Mouse (Mus musculus): ENCODE results near the gene Rhno1. TPM values are rescaled to one million over a fixed set of nuclear protein-coding genes. Genes with fewer than 3 reads are reported as not detected.
A peak's percentile ranks its signal among the peaks of the same experiment; 100 is the strongest.
"Not testable (repeated sequence)": the region's sequence is repeated elsewhere in the genome, so short reads cannot be mapped to it uniquely, and the experiment has no call there.

The Rhno1 gene
- 10 to 100 TPM; 17.8 TPM for total RNA-seq (2021)

DNA sequence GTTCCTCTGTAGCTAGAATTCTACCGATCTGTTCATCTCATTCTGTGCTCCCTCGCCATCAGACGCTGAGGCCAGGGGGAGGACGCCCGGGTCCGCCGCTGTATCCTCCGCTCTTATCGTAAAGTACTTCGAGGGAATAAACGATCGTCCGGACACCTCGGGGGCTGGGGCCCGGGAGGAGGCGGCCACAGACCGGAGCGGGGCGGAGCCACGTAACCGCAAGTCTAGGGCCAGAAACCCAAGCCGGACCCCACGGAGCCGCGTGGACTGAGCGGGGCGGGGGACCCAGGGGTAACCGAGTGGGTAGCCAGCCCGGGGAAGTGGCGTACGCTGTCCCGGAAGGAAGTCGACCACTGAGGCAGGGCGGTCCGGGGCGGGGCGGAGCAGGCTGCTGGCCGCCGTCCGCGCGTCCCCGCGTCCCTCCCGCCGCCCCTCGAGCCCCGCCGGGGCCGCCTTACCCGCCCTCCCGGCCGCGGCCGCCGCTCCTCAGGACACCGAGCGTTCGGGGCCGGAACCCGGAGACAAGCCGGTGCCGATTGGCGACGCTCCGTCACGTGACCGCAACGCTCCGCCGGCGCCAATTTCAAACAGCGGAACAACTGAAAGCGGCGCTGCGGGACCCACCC lies at the start of gene Rhno1, which contains the start of gene Foxm1:
Rhno1 (minus strand) TSS at position 531 of the 626 bp plus-strand sequence.
Foxm1 (plus strand) TSS at position 587 of the 626 bp plus-strand sequence.
- peak; percentile 81 to 83 for DNase-seq (ENCODE audit: low spot score in 2 of 2)
- intact Hi-C loops (cut with DNase I), result loop anchor here (5.0 kb wide), 1 partner anchor 125 kb away; no protein-coding TSS in a partner anchor

DNA sequence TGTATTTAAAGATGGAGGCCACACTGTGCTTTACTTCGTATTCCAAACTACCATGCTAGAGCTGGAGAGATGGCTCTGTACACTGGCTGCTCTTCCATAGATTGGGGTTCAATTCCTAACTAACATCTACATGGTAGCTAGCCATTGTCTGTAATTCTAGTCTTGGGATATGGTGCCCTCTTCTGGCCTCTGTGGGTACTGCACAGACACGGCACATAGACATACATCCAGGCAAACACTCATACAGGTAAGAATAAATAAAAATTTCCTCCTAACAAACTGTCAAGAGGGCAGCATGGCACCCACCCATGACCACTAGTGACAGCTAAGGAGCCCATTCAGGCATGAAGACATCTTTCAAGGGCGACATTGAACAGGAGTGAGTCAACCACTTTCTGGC lies 48.4 kb upstream of the Rhno1 start:
- DNase-seq (ENCODE audit: low spot score in 2 of 2), result peak; percentile 78 to 79
- intact Hi-C loops (cut with DNase I), result loop anchor here (5.0 kb wide), 1 partner anchor 94 kb away; no protein-coding TSS in a partner anchor

DNA sequence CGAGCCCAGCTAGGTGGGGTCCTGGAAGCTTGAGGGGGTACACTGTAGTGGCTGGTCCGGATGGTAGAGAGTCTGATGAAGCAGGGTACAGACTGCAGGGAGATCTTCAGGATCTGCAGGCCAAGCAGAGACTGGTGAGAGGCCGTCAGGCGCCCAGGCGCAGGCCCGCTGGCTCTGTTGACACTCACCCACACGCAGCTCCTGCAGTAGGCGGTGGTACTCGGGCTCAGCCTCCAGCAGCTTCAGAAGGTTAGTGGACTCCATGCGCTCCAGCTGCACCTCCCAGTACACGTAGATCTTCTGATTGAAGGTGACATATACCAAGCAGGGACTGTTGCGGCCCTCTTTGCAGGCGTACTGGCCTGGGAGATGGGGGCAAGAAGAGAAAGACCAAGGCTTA lies 47.6 kb upstream of the Rhno1 start:
- no peak for DNase-seq (ENCODE audit: low spot score in 2 of 2)
- intact Hi-C loops (cut with DNase I), result loop anchor here (5.0 kb wide), 1 partner anchor 93 kb away; no protein-coding TSS in a partner anchor

DNA sequence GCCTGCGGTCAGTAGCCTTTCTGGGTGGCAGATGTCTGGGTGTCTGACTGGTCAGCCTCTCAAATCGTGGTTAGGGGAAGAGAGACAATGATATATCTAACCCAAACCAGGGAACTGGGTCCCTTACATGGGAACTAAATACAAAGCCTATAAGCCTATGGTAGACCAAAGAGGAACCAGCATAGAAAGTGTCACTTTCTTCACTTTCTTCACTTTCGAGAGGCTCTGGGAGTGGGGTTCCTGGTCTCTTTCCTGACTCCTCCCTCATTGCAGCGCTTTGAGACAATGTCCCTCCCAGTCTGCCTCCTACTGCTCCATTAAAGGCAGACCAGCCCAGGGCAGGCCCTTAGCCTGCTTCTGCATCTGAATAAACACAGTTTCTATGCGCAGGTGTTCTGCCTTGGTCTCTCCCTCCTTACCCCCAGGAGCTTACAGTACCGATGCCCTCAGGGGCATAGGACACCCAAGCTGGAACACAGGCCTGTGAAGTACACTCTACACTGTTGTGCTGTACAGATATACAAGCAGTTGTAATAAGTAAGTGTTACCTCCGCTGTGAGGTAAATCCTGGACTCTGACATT lies 45.9 kb upstream of the Rhno1 start:
- intact Hi-C loops (cut with DNase I), result no loop called here
- DNase-seq (ENCODE audit: low spot score in 2 of 2), result no peak

DNA sequence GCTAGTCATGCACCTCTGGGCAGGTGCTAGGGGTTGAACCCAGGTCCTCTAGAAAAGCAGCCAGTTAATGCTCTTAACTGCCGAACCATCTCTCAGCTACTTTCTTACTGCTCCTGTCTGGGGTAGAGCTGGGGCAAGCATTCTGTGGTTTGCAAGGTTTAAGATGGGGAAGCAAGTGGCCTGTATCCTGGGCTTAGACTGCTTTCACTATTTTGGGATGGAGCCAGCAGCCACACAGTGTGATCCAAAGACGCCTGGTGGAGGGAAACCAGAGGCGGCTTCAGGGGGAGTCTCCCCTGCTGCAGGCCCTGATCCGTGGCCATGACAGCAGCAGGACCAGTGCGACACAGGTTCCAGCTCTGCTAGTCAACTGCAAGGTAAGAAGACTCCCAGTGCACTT lies 42.0 kb upstream of the Rhno1 start:
- intact Hi-C loops (cut with DNase I), result no loop called here

DNA sequence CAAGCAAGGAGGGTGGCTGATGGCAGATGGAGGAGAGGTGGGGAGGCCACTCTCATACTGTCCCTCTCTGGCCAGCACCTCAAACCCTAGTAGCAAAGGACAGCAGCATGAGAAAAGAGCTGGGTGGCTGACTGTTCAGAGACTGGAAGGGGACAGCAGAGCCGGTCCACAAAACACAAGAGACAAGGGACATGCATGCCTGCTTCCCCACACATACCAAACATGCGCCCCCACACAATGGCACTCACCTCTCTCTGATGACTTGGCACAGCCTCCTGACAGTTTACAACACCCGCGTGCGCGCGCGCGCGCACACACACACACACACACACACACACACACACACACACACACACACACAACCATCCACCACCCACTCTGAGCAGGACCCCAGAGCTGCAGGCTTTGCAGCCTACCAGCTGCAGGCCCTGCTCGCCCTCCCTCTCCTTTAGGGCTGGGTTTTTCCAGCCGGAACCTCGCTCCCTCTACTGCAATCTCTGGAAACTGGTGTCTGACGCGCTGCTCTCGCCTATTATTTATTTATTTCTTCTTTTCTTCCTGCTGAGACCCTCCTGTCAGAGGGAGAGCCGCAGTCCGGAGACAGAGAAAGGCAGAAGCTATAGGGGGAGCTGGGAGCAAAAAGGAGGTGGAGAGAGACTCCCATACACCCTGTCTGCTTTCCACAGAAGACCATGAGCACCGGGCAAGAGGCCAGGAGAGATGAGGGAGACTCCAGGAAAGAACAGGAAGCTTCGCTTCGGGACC lies 36.9 kb upstream of the Rhno1 start:
- peak in 1 of 2 experiments; percentile 48 for DNase-seq (ENCODE audit: low spot score in 2 of 2)
- intact Hi-C loops (cut with DNase I), result no loop called here

More for the DNA sequence above, 42.0 kb upstream of the Rhno1 start:
- DNase-seq (ENCODE audit: low spot score in 2 of 2), result no peak

DNA sequence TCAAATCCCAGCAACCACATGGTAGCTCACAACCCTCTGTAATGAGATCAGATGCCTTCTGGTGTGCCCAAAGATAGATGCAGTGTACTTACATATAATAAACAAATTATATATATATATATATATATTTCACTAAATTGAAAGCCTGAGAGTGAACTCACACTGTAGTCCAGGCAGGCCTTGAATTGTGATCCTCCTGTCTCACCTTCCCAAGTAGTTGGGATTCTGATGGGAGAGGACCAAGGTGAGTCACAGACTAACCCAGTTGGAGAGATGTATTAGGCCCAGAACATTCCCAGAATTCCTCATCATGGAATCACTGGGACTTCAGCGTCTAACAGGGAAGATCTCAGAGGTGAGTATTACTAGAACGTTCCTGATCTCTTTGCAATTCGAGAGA lies 36.3 kb upstream of the Rhno1 start, which contains the start of gene Nrip2:
Nrip2 (plus strand) TSS at position 301 of the 400 bp plus-strand sequence.
- no peak for DNase-seq (ENCODE audit: low spot score in 2 of 2)
- intact Hi-C loops (cut with DNase I), result no loop called here

DNA sequence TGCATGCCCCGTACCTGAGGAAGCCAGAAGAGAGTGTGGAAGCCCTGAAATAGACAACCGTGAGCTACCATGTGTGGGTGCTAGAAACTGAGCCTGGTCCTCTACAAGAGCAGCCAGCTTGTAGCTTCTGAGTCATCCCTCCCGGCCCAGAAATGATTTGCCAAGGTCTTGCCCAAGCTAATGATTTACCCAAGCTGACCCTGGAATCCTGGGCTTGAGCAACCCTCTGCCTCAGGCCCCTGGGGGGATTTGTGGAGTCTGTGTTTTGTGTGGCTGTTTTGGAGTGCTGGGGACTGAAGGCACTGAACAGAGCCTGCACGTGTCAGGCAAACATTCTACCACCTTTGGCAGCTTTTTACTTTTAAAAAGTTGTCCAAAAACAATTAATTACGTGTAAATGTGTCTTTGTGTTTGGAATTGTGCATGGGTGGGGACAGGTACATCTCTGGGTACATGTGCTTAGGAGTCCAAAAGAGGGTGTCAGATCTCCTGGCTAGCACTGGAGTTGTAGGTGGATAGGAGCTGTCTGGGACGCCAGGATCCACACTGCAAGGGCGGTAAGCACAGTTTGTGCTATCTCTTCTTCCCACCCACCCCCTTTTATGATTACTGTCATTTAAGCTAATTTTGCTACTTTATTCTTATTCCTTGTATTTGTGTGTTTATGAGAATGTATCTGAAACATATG lies 35.0 kb upstream of the Rhno1 start:
- intact Hi-C loops (cut with DNase I), result no loop called here
- DNase-seq (ENCODE audit: low spot score in 2 of 2), result no peak

DNA sequence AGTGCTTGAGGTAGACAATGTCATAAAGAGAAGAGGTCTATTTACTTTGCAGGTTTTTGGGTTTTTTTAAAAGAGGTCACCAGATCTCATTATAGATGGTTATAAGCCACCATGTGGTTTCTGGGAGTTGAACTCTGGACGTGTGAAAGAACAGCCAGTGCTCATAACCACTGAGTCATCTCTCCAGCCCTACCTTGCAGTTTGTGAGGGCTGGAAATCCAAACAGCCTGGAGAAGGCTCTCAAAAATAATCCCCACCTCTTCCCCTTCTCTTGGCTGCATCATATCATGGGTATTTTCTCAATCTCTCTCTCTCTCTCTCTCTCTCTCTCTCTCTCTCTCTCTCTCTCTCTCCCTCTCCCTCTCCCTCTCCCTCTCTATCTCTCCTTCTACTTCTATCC lies 28.0 kb upstream of the Rhno1 start:
- intact Hi-C loops (cut with DNase I), result no loop called here
- DNase-seq (ENCODE audit: low spot score in 2 of 2), result no peak

DNA sequence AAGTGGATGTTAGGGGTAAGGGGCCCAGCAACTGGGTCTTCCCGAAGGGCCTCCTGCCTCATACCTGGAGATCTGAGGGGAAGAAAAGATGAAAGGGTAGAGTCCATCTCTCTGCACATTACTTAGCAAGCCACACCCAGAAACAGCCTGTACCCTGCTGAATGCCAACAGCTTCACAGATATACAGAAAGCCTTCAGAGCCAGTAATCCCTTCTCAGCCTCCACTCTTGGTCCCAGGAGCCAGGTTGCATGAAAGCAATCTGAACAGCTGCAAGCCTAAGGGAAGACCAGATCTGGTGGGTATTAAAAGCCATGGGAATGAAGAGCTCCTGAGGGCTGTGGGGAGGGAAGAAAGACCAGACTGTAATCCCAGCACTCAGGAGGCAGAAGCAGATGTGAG lies 26.5 kb upstream of the Rhno1 start:
- intact Hi-C loops (cut with DNase I), result no loop called here
- DNase-seq (ENCODE audit: low spot score in 2 of 2), result no peak

DNA sequence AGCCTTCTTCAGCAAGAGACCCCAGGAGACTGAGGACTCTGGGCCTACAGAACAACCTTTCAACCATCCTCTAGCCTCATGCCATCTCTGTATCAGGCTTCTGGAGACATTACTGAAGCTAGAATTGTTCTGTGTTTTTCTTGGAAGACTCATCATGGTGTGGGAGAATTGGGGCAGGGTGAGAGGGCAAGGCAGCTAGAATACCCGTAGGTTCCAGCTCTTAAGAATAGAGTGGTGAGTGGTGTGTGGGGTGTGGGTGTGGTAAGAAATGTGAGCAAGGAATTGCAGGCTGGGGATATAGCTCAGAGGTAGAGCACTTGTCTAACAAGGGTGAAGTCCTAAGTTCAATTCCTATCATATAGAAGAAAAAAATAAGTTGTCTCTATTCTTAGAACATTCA lies 22.3 kb upstream of the Rhno1 start:
- intact Hi-C loops (cut with DNase I), result no loop called here
- DNase-seq (ENCODE audit: low spot score in 2 of 2), result no peak

DNA sequence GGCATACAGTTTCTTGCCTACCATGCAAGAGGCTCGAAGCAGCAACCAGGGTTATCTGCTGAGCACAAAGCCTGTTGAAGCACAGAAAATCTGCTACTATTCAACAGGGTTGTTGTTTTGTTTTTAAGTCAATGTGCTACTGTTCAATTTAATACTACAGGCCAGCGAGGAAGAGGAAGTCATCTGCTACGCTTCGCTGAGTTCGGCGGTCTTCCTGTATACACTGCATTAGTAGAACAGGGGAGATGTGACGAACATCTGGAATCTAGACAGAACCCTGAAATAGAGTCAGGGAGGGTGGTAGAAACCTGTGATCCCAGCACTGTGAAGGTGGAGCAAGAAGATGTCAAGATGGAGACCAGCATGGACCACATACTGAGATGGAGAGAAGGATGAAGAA lies 21.0 kb upstream of the Rhno1 start:
- DNase-seq (ENCODE audit: low spot score in 2 of 2), result no peak
- intact Hi-C loops (cut with DNase I), result no loop called here

DNA sequence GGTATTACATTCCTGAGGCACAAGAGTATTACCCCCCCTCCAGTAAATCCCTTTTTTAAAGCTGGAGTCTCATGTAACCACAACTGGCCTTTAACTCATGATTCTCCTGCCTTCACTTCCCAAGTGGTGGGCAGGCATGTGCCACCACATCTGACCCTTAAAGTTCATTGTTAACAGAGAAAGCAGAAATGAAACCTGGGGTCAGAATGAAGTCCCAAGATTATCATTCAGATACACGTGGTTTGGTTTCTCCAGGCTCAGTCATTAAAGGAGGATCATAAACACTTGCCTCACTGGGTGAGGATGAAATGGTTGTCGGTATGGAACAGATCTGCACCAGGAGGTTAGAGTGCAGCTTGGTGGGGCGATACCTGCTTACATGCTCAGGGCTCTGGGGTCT lies 18.5 kb upstream of the Rhno1 start:
- DNase-seq (ENCODE audit: low spot score in 2 of 2), result no peak
- intact Hi-C loops (cut with DNase I), result no loop called here

DNA sequence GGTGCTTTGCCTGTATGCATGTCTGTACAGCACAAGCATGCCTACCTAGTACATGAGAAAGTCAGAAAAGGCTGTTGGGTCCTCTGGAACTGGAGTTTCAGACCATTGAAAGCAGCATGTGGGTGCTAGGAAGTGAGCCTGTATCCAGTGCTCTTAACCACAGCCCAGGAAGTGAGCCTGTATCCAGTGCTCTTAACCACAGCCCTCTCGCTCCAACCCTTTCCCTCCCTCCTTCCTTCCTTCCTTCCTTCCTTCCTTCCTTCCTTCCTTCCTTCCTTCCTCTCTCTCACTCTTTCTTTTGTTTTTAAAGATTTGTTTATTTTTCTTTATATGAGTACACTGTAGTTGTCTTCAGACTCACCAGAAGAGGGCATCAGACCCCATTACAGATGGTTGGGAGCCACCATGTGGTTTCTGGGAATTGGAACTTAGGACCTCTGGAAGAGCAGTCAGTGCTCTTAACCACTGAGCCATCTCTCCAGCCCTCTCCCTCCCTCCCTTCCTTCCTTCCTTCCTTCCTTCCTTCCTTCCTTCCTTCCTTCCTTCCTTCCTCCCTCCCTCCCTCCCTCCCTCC lies 18.0 kb upstream of the Rhno1 start:
- intact Hi-C loops (cut with DNase I); DNase-seq (ENCODE audit: low spot score in 2 of 2): not testable (repeated sequence)

DNA sequence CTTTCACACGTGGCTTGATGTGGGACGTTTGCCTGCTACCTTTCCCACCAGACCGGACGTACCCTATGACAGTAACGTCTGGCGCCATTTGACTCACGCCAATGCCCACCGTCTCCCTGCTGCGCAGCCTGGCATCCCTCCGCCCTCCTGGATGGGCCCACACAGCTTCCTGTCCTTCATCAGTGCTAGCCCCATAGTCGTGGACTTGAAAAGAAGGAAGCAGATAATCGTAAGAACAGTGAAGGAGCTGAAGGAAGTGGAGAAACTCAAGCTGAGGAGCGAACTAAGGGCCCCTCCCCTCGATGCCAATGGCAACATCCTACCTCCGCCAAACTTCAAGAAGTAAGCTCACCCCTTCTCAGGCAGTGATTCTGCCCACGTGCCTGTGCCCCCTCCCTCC lies 16.9 kb upstream of the Rhno1 start:
- DNase-seq (ENCODE audit: low spot score in 2 of 2), result no peak
- intact Hi-C loops (cut with DNase I), result no loop called here

DNA sequence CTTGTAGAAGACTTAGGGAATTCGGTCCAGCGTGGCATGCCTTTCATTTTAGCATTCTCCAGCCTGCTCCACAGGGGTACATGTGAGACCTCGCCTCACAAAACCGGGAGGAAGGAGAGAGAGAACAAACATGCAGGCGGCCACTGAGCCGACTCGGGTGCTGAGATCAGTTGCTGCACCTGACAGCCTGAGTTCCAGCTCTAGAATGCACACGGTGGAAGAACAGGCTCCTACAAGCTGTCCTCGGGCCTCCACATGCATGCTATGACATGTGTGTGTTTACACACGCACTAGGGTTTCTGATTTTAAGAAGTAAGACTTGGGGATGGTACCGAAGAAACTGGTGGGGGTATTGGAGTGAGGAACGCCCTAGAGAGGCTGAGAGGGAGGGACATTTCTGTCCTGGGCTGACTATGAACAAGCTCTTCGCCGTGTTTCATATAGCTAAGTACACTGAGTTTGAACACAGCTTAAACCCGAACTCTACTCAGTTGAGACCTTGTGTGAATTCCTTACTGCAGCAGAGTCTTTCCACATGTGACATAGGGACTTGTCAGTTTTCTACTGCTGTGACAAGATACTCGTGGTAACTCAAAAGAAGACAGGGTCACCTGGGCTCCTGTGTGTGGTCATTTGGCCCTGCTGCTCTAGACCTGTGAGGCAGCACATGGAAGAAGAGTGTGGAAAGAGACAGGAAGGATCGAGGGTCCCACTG lies 13.8 kb upstream of the Rhno1 start:
- intact Hi-C loops (cut with DNase I), result no loop called here
- no peak for DNase-seq (ENCODE audit: low spot score in 2 of 2)

DNA sequence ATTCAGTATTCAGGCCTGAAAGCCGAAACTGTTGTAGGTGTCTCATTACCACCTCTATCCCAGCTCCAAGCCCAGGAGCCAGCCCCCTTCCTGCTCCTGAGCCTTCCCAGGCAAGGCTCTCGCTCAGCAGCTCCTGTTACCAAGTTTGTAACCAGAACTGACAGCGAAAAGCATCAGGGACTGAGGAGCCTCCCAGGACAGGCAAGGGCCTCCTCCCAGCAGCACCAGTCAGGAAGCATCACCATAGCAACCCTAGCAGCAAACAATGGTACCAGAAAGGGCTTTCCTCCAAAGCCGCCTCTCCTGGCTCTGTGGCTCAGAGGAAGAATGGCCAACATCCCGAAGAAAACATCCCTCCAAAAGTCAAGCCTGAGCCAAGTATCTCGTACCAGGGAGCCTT lies 12.5 kb upstream of the Rhno1 start, which contains the start of the genes Tex52 and Gm44596:
Tex52 (plus strand) TSS at position 265 of the 400 bp plus-strand sequence.
Gm44596 (plus strand) TSS at position 312 of the 400 bp plus-strand sequence.
- DNase-seq (ENCODE audit: low spot score in 2 of 2), result peak; percentile 30 to 41
- intact Hi-C loops (cut with DNase I), result no loop called here

DNA sequence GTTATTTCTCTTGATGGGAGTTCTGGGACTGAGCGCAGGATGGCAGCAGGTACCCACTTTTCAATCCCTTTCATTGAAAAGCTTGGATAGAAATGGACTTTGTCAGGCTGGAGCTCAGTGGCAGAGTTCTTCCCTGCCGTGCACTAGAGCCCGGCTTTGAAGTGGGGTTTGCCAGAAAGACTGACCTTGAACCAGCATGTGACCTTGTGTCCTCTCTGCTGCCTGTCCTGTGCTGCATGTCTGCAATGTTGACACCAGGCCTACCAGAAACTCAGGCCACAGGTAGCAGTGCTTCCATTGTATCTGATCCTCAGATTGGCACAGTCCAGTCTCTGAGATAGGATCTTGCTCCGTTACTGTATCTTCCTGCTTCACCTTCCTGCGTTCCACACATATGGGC lies 7.3 kb upstream of the Rhno1 start:
- DNase-seq (ENCODE audit: low spot score in 2 of 2), result no peak
- intact Hi-C loops (cut with DNase I), result no loop called here

DNA sequence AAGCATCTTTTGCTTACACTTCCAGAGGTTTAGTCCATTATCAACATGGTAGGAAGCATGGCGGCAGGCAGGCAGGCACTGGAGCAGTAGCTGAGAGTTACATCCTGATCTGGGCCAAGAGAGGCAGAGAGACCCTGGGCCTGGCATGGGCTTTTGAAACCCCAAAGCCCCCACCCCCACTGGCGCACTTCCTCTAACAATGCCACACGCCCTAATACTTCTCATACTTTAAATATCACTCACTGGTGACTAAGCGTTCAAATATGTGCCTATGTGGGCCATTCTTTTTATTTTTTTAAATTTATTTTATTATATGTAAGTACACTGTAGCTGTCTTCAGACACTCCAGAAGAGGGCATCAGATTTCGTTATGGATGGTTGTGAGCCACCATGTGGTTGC lies 3.8 kb upstream of the Rhno1 start:
- intact Hi-C loops (cut with DNase I), result no loop called here
- DNase-seq (ENCODE audit: low spot score in 2 of 2), result no peak
